In the genomic region with DNA sequence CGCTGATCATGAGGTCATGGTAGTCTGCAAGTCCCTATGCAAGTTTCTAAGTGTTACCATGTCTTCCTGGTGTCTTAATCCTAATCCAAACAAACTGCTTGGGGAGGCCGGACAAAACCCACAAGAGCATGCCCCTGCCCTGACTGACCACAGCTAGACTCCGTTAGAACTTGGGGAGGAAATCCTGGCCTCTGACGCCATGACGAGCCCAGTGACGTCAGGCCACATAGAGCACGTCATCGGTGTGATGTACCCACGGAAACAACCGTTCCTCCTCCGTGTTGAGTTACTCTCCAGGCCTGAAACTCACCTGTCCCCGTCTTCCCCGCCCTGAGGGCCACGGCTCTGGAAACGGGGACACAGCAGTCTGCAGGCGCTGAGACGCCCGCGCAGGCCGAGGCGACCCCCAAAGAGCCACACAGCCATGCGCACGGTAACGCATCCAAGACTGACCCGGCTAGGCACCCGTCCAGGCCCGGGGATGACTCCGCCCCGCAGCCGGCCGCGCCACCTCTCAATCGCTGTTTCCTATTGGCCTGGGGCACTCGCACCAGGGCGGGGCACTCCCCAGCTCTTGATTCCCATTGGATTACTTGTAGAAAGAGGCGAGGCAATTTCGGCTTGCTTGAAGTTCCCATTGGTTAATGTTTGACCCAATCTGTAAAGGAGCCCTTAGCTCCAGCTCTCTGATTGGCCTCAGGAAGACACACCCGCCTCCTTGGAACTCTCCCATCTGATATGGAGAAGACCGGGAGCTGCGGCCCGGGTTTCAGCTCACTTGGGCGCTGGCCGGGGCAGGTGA, we compare ENCODE assay signal across 8 mouse cellular contexts. TPM values are rescaled to one million over a fixed set of nuclear protein-coding genes. Genes with fewer than 3 reads are reported as not detected.
DNase-seq lines count a peak whose midpoint lies in the region; ATAC-seq and TF ChIP-seq lines count a peak whose summit lies in the region.

A gene (minus strand): TSS at position 495 of the 802 bp plus-strand sequence.
A gene (plus strand): TSS at position 704 of the 802 bp plus-strand sequence.

- H3K4me2 ChIP-seq in CH12.LX (ENCODE audit: insufficient read depth, low read depth, poor library complexity, severe bottlenecking): peak within 1 kb of the TSS; percentile 62
- peak within 1 kb of the TSS; percentile 80 for H3K4me2 ChIP-seq in forebrain, embryonic 11.5 days (ENCODE audit: low read depth, low read length, severe bottlenecking)
- peak within 1 kb of the TSS; percentile 95 for H3K4me2 ChIP-seq in heart, embryonic 16.5 days (ENCODE audit: low read depth, low read length)
- H3K4me2 ChIP-seq in liver, embryonic 15.5 days: peak within 1 kb of the TSS; percentile 92
- H3K4me2 ChIP-seq in neural tube, embryonic 12.5 days (replicated peaks): peak within 1 kb of the TSS; percentile 77

- H3K79me2 ChIP-seq in CH12.LX (replicated peaks; ENCODE audit: control insufficient read depth, extremely low read depth, insufficient read depth, poor library complexity, severe bottlenecking): no peaks in the 10 kb centered on the region

- dilution Hi-C loops in CH12.LX (cut with MboI; ENCODE audit: extremely low pct_ligation_motif_present, extremely low pct_unique_long_range_greater_than_20kb, low sequenced_read_pairs): no loop called here

- in situ Hi-C loops in CH12.LX (cut with MboI; ENCODE audit: low pct_ligation_motif_present, low pct_unique_long_range_greater_than_20kb, low sequenced_read_pairs): no loop called here

- TF ChIP-seq POLR2A in CH12.LX (IDR thresholded peaks at IDR 0.05; ENCODE audit: low read depth, low read length): peak; percentile 79

- WGBS in forebrain, embryonic 11.5 days: 3% methylated on average over 43 of the region's 43 CpGs
- 2% methylated on average over 43 of the region's 43 CpGs for WGBS in heart, embryonic 16.5 days
- 2% methylated on average over 43 of the region's 43 CpGs for WGBS in liver, embryonic 15.5 days (ENCODE audit: insufficient replicate concordance)
- WGBS in neural tube, embryonic 12.5 days: 3% methylated on average over 43 of the region's 43 CpGs

- peak within 1 kb of the TSS; percentile 78 to 86 (median 83) for H3K4me3 ChIP-seq in CH12.LX (replicated peaks in 1 of 3; ENCODE audit: low read depth in 2 of 3, low read length in 2 of 3, poor library complexity in 1 of 3)
- H3K4me3 ChIP-seq in forebrain, embryonic 11.5 days (ENCODE audit: low read depth, low read length): peak within 1 kb of the TSS; percentile 66
- peak within 1 kb of the TSS; percentile 87 for H3K4me3 ChIP-seq in heart, embryonic 16.5 days (ENCODE audit: low read length)
- peak within 1 kb of the TSS; percentile 68 for H3K4me3 ChIP-seq in liver, embryonic 15.5 days (replicated peaks)
- H3K4me3 ChIP-seq in neural tube, embryonic 12.5 days: peak within 1 kb of the TSS; percentile 73

- H3K9me3 ChIP-seq in CH12.LX (replicated peaks; ENCODE audit: low read length): no peaks in the 10 kb centered on the region
- no peaks in the 10 kb centered on the region for H3K9me3 ChIP-seq in forebrain, embryonic 11.5 days (ENCODE audit: control insufficient read depth, low read length)
- H3K9me3 ChIP-seq in heart, embryonic 16.5 days (replicated peaks; ENCODE audit: control insufficient read depth, low read length): no peaks in the 10 kb centered on the region
- H3K9me3 ChIP-seq in liver, embryonic 15.5 days (replicated peaks): no peaks in the 10 kb centered on the region
- H3K9me3 ChIP-seq in neural tube, embryonic 12.5 days: no peaks in the 10 kb centered on the region

- H3K9ac ChIP-seq in CH12.LX (ENCODE audit: insufficient read depth, low read depth): peak within 1 kb of the TSS; percentile 72
- H3K9ac ChIP-seq in forebrain, embryonic 11.5 days (ENCODE audit: low read length): peak within 1 kb of the TSS; percentile 73
- H3K9ac ChIP-seq in heart, embryonic 16.5 days (ENCODE audit: low read length): peak within 1 kb of the TSS; percentile 84
- H3K9ac ChIP-seq in liver, embryonic 15.5 days: peak within 1 kb of the TSS; percentile 65
- H3K9ac ChIP-seq in neural tube, embryonic 12.5 days: peak within 1 kb of the TSS; percentile 67

- no peak within 1 kb of the TSS; the same call in 1 of the 2 replicates for H3K27ac ChIP-seq in CH12.LX (ENCODE audit: insufficient read depth, low read depth)
- H3K27ac ChIP-seq in forebrain, embryonic 11.5 days (ENCODE audit: low read depth, low read length): no peak within 1 kb of the TSS
- peak within 1 kb of the TSS; percentile 64 for H3K27ac ChIP-seq in heart, embryonic 16.5 days (ENCODE audit: low read length)
- H3K27ac ChIP-seq in liver, embryonic 15.5 days (replicated peaks): peak within 1 kb of the TSS; percentile 53
- H3K27ac ChIP-seq in neural tube, embryonic 12.5 days: no peak within 1 kb of the TSS

- DNase-seq in CH12.LX (ENCODE audit: extremely low read depth): peak; percentile 98
- DNase-seq in c-Kit-positive CD71-positive TER-119-negative erythroid progenitor cells, embryonic 14.5 days (ENCODE audit: low read depth): peak; percentile 95
- DNase-seq in forebrain, embryonic 11.5 days (ENCODE audit: low spot score): peak; percentile 99
- peak; percentile 98 to 99 for DNase-seq in kidney, postnatal 36 days
- DNase-seq in telencephalon, adult 2 months (ENCODE audit: low read depth, low spot score): peak; percentile 98

- peaks cover 0 to 42% of the 10 kb centered on the region in 2 experiments for H3K36me3 ChIP-seq in CH12.LX (replicated peaks in 1 of 2; ENCODE audit: control insufficient read depth in 1 of 2, insufficient read depth in 1 of 2, low read length in 1 of 2)
- no peaks in the 10 kb centered on the region for H3K36me3 ChIP-seq in forebrain, embryonic 11.5 days (ENCODE audit: control insufficient read depth, insufficient read depth, low read length)
- peaks cover 4% of the 10 kb centered on the region; the same call in 1 of the 2 replicates for H3K36me3 ChIP-seq in heart, embryonic 16.5 days (ENCODE audit: control insufficient read depth, insufficient read depth)
- H3K36me3 ChIP-seq in liver, embryonic 15.5 days (replicated peaks): no peaks in the 10 kb centered on the region
- peaks cover 25% of the 10 kb centered on the region for H3K36me3 ChIP-seq in neural tube, embryonic 12.5 days

- peaks cover 5 to 29% of the 10 kb centered on the region in 2 experiments for H3K4me1 ChIP-seq in CH12.LX (ENCODE audit: control insufficient read depth in 1 of 2, insufficient read depth in 2 of 2)
- peaks cover 7% of the 10 kb centered on the region; the same call in 1 of the 2 replicates for H3K4me1 ChIP-seq in forebrain, embryonic 11.5 days (replicated peaks; ENCODE audit: control insufficient read depth, insufficient read depth, low read length)
- peaks cover 7% of the 10 kb centered on the region for H3K4me1 ChIP-seq in heart, embryonic 16.5 days (ENCODE audit: control insufficient read depth, insufficient read depth, low read length)
- peaks cover 24% of the 10 kb centered on the region for H3K4me1 ChIP-seq in liver, embryonic 15.5 days (replicated peaks)
- peaks cover 10% of the 10 kb centered on the region for H3K4me1 ChIP-seq in neural tube, embryonic 12.5 days

- no peaks in the 10 kb centered on the region for H3K27me3 ChIP-seq in CH12.LX (replicated peaks)
- no peaks in the 10 kb centered on the region for H3K27me3 ChIP-seq in forebrain, embryonic 11.5 days (ENCODE audit: control insufficient read depth, insufficient read depth, low read length)
- H3K27me3 ChIP-seq in heart, embryonic 16.5 days (ENCODE audit: control insufficient read depth, insufficient read depth, low read length): no peaks in the 10 kb centered on the region
- no peaks in the 10 kb centered on the region for H3K27me3 ChIP-seq in liver, embryonic 15.5 days
- H3K27me3 ChIP-seq in neural tube, embryonic 12.5 days (replicated peaks): no peaks in the 10 kb centered on the region

- TF ChIP-seq CTCF in CH12.LX (conservative IDR thresholded peaks at IDR 0.05 in 1 of 2, IDR thresholded peaks at IDR 0.05 in 1 of 2; ENCODE audit: low read depth in 2 of 2, low read length in 2 of 2): no peak

- no peak for TF ChIP-seq EP300 in CH12.LX (IDR thresholded peaks at IDR 0.05; ENCODE audit: low read length)

- TF ChIP-seq RAD21 in CH12.LX (IDR thresholded peaks at IDR 0.05; ENCODE audit: low read depth, low read length): no peak

- peak; percentile 99 for ATAC-seq in forebrain, embryonic 11.5 days (replicated peaks; ENCODE audit: low FRiP score)
- peak; percentile 98 for ATAC-seq in heart, embryonic 16.5 days (replicated peaks; ENCODE audit: extremely low read depth, insufficient read depth, low FRiP score)
- ATAC-seq in liver, embryonic 15.5 days (ENCODE audit: insufficient read depth): peak; percentile 96
- ATAC-seq in neural tube, embryonic 12.5 days (ENCODE audit: low FRiP score, low read depth): peak; percentile 99

TF ChIP-seq in CH12.LX, 34 proteins besides CTCF, POLR2A, EP300 and RAD21 (continues in another document):
- TF ChIP-seq MAX (IDR thresholded peaks at IDR 0.05; ENCODE audit: low read length) (peak; percentile 8; the same call in 1 of the 2 replicates), PAX5 (IDR thresholded peaks at IDR 0.05; ENCODE audit: low read length) (no peak), USF1 (IDR thresholded peaks at IDR 0.05; ENCODE audit: low read depth, low read length) (no peak), JUND (conservative IDR thresholded peaks at IDR 0.05; ENCODE audit: low read depth, low read length) (0 out of 2 replicates have a peak, but pooled peaks have one; percentile 15), USF2 (conservative IDR thresholded peaks at IDR 0.05; ENCODE audit: low read depth, low read length) (no peak), KAT2A (IDR thresholded peaks at IDR 0.05; ENCODE audit: insufficient replicate concordance, low read length) (peak; percentile 60; the same call in 1 of the 2 replicates), SIN3A (IDR thresholded peaks at IDR 0.05; ENCODE audit: low read length) (no peak; the same call in 1 of the 2 replicates)

RNA-seq across cellular contexts. Expression of the first gene that starts in this region (rescaled TPM):
- 9.5 and 10.9 TPM in 2 replicates for total RNA-seq in CH12.LX (2012; rRNA removed)
- total RNA-seq in CH12.LX (2014; rRNA removed): 8.3 and 9.3 TPM in 2 replicates
- polyA plus RNA-seq in CH12.LX (2012; ENCODE audit: insufficient read length, low read depth): 14.4 and 15.2 TPM in 2 replicates
- 27.7 and 30.6 TPM in 2 replicates for polyA plus RNA-seq in forebrain, embryonic 11.5 days (2014; fragmentation: Nextera tagmentation; extraction: Ambion mirVana)
- polyA plus RNA-seq in heart, embryonic 16.5 days (2015; fragmentation: Nextera tagmentation; extraction: Ambion mirVana): 24.5 and 25.8 TPM in 2 replicates
- 10.3 and 11.0 TPM in 2 replicates for polyA plus RNA-seq in liver, embryonic 15.5 days (2015; fragmentation: Nextera tagmentation; extraction: Ambion mirVana)
- polyA plus RNA-seq in neural tube, embryonic 12.5 days (2016; fragmentation: Nextera tagmentation; extraction: Ambion mirVana): 27.1 and 27.3 TPM in 2 replicates

RNA-seq across cellular contexts. Expression of the second gene that starts in this region (rescaled TPM):
- total RNA-seq in CH12.LX (2012; rRNA removed) (21.4 and 24.2 TPM in 2 replicates), CH12.LX (2014; rRNA removed) (26.3 and 27.9 TPM in 2 replicates)
- polyA plus RNA-seq in CH12.LX (2012; ENCODE audit: insufficient read length, low read depth): 20.1 and 21.0 TPM in 2 replicates
- 58.3 and 65.0 TPM in 2 replicates for polyA plus RNA-seq in forebrain, embryonic 11.5 days (2014; fragmentation: Nextera tagmentation; extraction: Ambion mirVana)
- 15.8 and 17.5 TPM in 2 replicates for polyA plus RNA-seq in heart, embryonic 16.5 days (2015; fragmentation: Nextera tagmentation; extraction: Ambion mirVana)
- polyA plus RNA-seq in liver, embryonic 15.5 days (2015; fragmentation: Nextera tagmentation; extraction: Ambion mirVana): 32.7 TPM in 2 replicates
- polyA plus RNA-seq in neural tube, embryonic 12.5 days (2016; fragmentation: Nextera tagmentation; extraction: Ambion mirVana): 58.2 and 58.4 TPM in 2 replicates

Comparison
In these comparisons a context has a peak if more than half of its experiments do, and no peak if none do; other contexts are left out.
1. H3K27ac ChIP-seq: peak in heart, embryonic 16.5 days (single experiment) and liver, embryonic 15.5 days (single experiment); none in CH12.LX (single experiment), forebrain, embryonic 11.5 days (single experiment) and neural tube, embryonic 12.5 days (single experiment).
2. Peak in every context shown above with its lines, with median percentiles within 50 percentile points of each other: DNase-seq, H3K4me2 ChIP-seq, H3K4me3 ChIP-seq, H3K9ac ChIP-seq and ATAC-seq.